Mouse (Mus musculus) left cerebral cortex, adult 11 months (tissue): ENCODE results near the gene Tmem108.
A peak's percentile ranks its signal among the peaks of the same experiment; 100 is the strongest.

Source experiments
- DNase-seq: peaks from one replicate; pipeline ENCODE4 v3.0.0; 2022; ENCODE audit warnings: low spot score

The Tmem108 gene

GRCm38 (mm10) chr9:103498699-103499098 lies 262.9 kb downstream of the Tmem108 start:
- DNase-seq: no peak

GRCm38 (mm10) chr9:103495391-103495790 lies 266.2 kb downstream of the Tmem108 start:
- no peak for DNase-seq

- peak; percentile 70 for DNase-seq
Measured at GRCm38 (mm10) chr9:103494346-103495020, 267.2 kb downstream of the Tmem108 start.

- DNase-seq: no peak
Measured at GRCm38 (mm10) chr9:103491985-103492384, 269.7 kb downstream of the Tmem108 start.

GRCm38 (mm10) chr9:103490439-103490838 lies 271.2 kb downstream of the Tmem108 start:
- peak; percentile 57 for DNase-seq

GRCm38 (mm10) chr9:103489883-103490282 lies 271.8 kb downstream of the Tmem108 start:
- DNase-seq: no peak

GRCm38 (mm10) chr9:103489096-103489495 lies 272.5 kb downstream of the Tmem108 start:
- DNase-seq: no peak

GRCm38 (mm10) chr9:103486262-103486661 lies 275.4 kb downstream of the Tmem108 start:
- no peak for DNase-seq

GRCm38 (mm10) chr9:103485606-103486005 lies 276.0 kb downstream of the Tmem108 start:
- no peak for DNase-seq

- DNase-seq: no peak
Measured at GRCm38 (mm10) chr9:103480603-103481220, 280.9 kb downstream of the Tmem108 start.

GRCm38 (mm10) chr9:103480044-103480576 lies 281.5 kb downstream of the Tmem108 start, which contains the start of gene Bfsp2:
Gene Bfsp2, minus strand, starts transcription at chr9:103480420.
- DNase-seq: no peak

GRCm38 (mm10) chr9:103475414-103475813 lies 286.2 kb downstream of the Tmem108 start:
- no peak for DNase-seq

- no peak for DNase-seq
Measured at GRCm38 (mm10) chr9:103473915-103474688, 287.5 kb downstream of the Tmem108 start.

- DNase-seq: no peak
Measured at GRCm38 (mm10) chr9:103471784-103472183, 289.9 kb downstream of the Tmem108 start.

GRCm38 (mm10) chr9:103469516-103469915 lies 292.1 kb downstream of the Tmem108 start:
- no peak for DNase-seq

GRCm38 (mm10) chr9:103468911-103469310 lies 292.7 kb downstream of the Tmem108 start:
- DNase-seq: no peak

GRCm38 (mm10) chr9:103465711-103466220 lies 295.9 kb downstream of the Tmem108 start:
- no peak for DNase-seq

- no peak for DNase-seq
Measured at GRCm38 (mm10) chr9:103465293-103465692, 296.3 kb downstream of the Tmem108 start.

- no peak for DNase-seq
Measured at GRCm38 (mm10) chr9:103463833-103464232, 297.8 kb downstream of the Tmem108 start.

GRCm38 (mm10) chr9:103459839-103460238 lies 301.8 kb downstream of the Tmem108 start:
- no peak for DNase-seq

GRCm38 (mm10) chr9:103459307-103459706 lies 302.3 kb downstream of the Tmem108 start:
- no peak for DNase-seq

GRCm38 (mm10) chr9:103449651-103450050 lies 312.0 kb downstream of the Tmem108 start:
- no peak for DNase-seq
